Mouse (Mus musculus) hindbrain, embryonic 14.5 days (tissue): Measurements from ENCODE around the gene Sav1. TPM values are rescaled to one million over a fixed set of nuclear protein-coding genes. Genes with fewer than 3 reads are reported as not detected.

Source experiments
- ATAC-seq: fragments of 200-750 bp; cut with Nextera tagmentation; 2 replicates; pipeline ENCODE4 v1.8.0; 2017; ENCODE audit warnings: moderate number of reproducible peaks, mild to moderate bottlenecking, moderate TSS enrichment, moderate library complexity; ENCODE audit not compliant: low FRiP score
- DNase-seq: peaks from one replicate; pipeline ENCODE4 v3.0.0-alpha.2; 2015; ENCODE audit warnings: low spot score
- H3K27ac ChIP-seq: fragments of 300-500 bp; sonication (generic); 2 replicates; pipeline ENCODE4 v1.5.1; 2014; ENCODE audit warnings: mild to moderate bottlenecking, moderate library complexity
- H3K27me3 ChIP-seq: fragments of 300-500 bp; sonication (generic); 2 replicates; pipeline ENCODE4 v1.6.1; 2014; ENCODE audit warnings: mild to moderate bottlenecking, low read length, mixed read lengths; ENCODE audit not compliant: control insufficient read depth, insufficient read depth
- H3K36me3 ChIP-seq: fragments of 300-500 bp; sonication (generic); replicated peaks from 2 replicates; pipeline ENCODE4 v1.6.1; 2014; ENCODE audit not compliant: control insufficient read depth, insufficient read depth
- H3K4me1 ChIP-seq: fragments of 300-500 bp; sonication (generic); replicated peaks from 2 replicates; pipeline ENCODE4 v1.6.1; 2014; ENCODE audit warnings: antibody characterized with exemption, low read length, mixed read lengths; ENCODE audit not compliant: control insufficient read depth, insufficient read depth
- H3K4me2 ChIP-seq: fragments of 300-500 bp; sonication (generic); replicated peaks from 2 replicates; pipeline ENCODE4 v1.6.1; 2014; ENCODE audit warnings: mild to moderate bottlenecking, moderate library complexity
- H3K4me3 ChIP-seq: fragments of 300-500 bp; sonication (generic); replicated peaks from 2 replicates; pipeline ENCODE4 v1.5.1; 2014; ENCODE audit warnings: mild to moderate bottlenecking, low read length
- H3K9ac ChIP-seq: fragments of 300-500 bp; sonication (generic); 2 replicates; pipeline ENCODE4 v1.6.1; 2014
- H3K9me3 ChIP-seq: fragments of 300-500 bp; sonication (generic); 2 replicates; pipeline ENCODE4 v1.6.1; 2016; ENCODE audit warnings: low read length; ENCODE audit not compliant: control insufficient read depth
- WGBS: fragments of 180-500 bp; shearing (Covaris S2); extraction: QIAGEN DNeasy Blood & Tissue Kit; methylation state at CpG from one replicate; pipeline ENCODE4 v1.1.7; 2014; 5-methylcytosine and 5-hydroxymethylcytosine counted together
- polyA plus RNA-seq: library from polyadenylated mRNA; unstranded; fragments of >200 nt; fragmentation: Nextera tagmentation; extraction: Ambion mirVana; gene quantifications from 2 replicates; pipeline ENCODE4 v1.2.1, GENCODE M21; 2014

Gene Sav1
- polyA plus RNA-seq, 1 experiment from 2014 or later: 3.5 TPM

DNA sequence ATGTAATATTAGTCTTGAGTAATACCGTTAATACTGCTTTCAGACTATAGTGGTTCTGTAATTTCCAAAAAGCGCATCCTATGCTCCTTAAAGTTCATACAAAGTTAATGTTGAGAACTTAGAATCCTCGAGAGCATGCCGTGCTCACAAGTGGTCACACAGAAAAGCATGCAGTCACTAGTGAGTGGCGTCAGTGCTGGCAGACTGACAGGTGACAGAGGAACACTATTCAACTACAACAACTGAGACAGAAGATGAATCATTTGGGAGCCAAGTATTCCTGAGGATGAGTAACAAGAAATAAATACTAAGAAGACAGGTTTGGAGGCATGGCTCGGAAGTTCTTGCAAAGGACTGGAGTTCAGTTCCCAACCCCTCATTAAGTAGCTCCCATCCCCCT lies 19.7 kb downstream of the Sav1 start:
- H3K27me3 ChIP-seq: no peaks in the 10 kb centered on the region
- no peak overlapping the region for H3K4me3 ChIP-seq
- no peaks in the 10 kb centered on the region for H3K9me3 ChIP-seq
- no peak overlapping the region for H3K9ac ChIP-seq
- H3K36me3 ChIP-seq: peaks cover 86% of the 10 kb centered on the region
- no peak overlapping the region for H3K27ac ChIP-seq
- DNase-seq: no peak
- H3K4me2 ChIP-seq: no peak overlapping the region
- no peaks in the 10 kb centered on the region for H3K4me1 ChIP-seq
- WGBS: 91% methylated on average over 6 of the region's 6 CpGs
- no peak for ATAC-seq

DNA sequence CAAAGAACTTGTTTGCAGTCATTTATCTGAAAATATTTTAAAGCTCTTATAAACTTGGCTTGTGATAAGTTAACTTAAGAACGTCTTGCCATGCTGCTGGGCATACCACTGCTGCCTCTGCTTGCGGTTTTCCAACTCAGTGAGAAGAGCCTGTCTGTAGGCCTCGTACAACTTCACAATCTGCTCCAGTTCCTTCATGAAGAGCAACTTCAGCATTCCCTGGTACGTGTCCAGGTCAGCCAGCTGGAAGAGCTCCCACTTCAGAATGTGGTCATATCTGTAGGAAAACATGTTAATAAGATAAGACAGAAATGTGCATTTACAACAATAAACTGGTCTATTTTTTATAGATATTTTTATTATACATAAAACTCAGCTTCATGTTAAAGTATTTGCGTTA lies 20.7 kb downstream of the Sav1 start:
- no peak for DNase-seq
- Histone ChIP-seq H3K4me3 (no peak overlapping the region), H3K4me2 (no peak overlapping the region), H3K9me3 (no peaks in the 10 kb centered on the region), H3K27ac (no peak overlapping the region), H3K36me3 (peaks cover 88% of the 10 kb centered on the region), H3K9ac (no peak overlapping the region), H3K4me1 (no peaks in the 10 kb centered on the region), H3K27me3 (no peaks in the 10 kb centered on the region)
- ATAC-seq: no peak
- WGBS: 91% methylated on average over 5 of the region's 5 CpGs

DNA sequence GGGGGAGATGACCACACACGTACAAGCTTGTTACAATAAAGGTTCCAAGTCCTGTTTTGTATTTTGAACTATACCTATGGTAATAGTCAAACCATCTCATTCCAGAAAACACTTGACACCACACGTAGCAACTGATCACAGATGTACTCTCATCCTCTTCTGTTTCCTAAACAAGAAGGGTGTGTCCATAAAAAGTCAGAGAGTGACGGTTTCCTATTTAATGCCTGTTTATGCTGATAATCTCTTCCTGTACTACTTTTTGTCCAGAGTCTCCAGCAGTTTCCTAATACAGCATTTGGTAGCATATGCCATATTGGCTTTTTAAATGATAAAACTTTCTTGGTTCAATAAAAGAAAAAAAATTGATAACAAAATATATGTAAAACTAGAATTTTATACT lies 21.2 kb downstream of the Sav1 start:
- H3K9ac ChIP-seq: no peak overlapping the region
- H3K4me2 ChIP-seq: no peak overlapping the region
- DNase-seq (no peak), ATAC-seq (no peak)
- peaks cover 88% of the 10 kb centered on the region for H3K36me3 ChIP-seq
- H3K4me1 ChIP-seq: no peaks in the 10 kb centered on the region
- no peak overlapping the region for H3K27ac ChIP-seq
- H3K4me3 ChIP-seq: no peak overlapping the region
- no peaks in the 10 kb centered on the region for H3K27me3 ChIP-seq
- 86% methylated on average over 3 of the region's 3 CpGs for WGBS
- H3K9me3 ChIP-seq: no peaks in the 10 kb centered on the region

DNA sequence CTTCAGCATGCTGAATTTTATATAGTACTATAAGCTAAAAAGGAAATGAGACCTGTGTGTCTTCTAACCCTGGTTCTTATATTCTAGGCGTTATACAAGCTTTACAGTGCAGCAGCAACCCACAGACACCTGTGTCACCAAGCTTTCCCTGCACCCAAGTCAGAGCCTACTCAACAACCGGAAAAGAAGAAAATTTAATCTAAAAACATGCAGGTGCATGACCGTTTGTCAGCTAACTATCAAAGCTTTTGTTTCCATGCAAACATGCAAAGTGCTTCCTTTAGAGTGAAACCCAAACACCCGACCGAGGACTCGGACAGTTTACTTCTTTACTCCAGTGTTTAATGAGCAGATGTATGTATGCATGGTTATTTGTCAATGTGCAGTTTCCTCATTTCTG lies 23.7 kb downstream of the Sav1 start:
- no peak overlapping the region for H3K9ac ChIP-seq
- H3K36me3 ChIP-seq: peaks cover 90% of the 10 kb centered on the region
- no peaks in the 10 kb centered on the region for H3K4me1 ChIP-seq
- H3K4me2 ChIP-seq: no peak overlapping the region
- H3K27me3 ChIP-seq: no peaks in the 10 kb centered on the region
- H3K4me3 ChIP-seq: no peak overlapping the region
- no peak for DNase-seq
- no peaks in the 10 kb centered on the region for H3K9me3 ChIP-seq
- no peak for ATAC-seq
- 92% methylated on average over 6 of the region's 6 CpGs for WGBS
- no peak overlapping the region for H3K27ac ChIP-seq

- WGBS: 64% methylated on average over 4 of the region's 4 CpGs
- no peak for ATAC-seq
- peaks cover 90% of the 10 kb centered on the region for H3K36me3 ChIP-seq
Measured at GRCm38 (mm10) chr12:69962468-69962867, 24.3 kb downstream of the Sav1 start.

GRCm38 (mm10) chr12:69957378-69957777 lies 29.4 kb downstream of the Sav1 start:
- H3K9me3 ChIP-seq: no peaks in the 10 kb centered on the region
- WGBS: 92% methylated on average over 2 of the region's 2 CpGs
- H3K27ac ChIP-seq: no peak overlapping the region
- no peaks in the 10 kb centered on the region for H3K27me3 ChIP-seq
- no peaks in the 10 kb centered on the region for H3K4me1 ChIP-seq
- no peak overlapping the region for H3K9ac ChIP-seq
- peaks cover 76% of the 10 kb centered on the region for H3K36me3 ChIP-seq
- no peak overlapping the region for H3K4me2 ChIP-seq
- ATAC-seq: no peak
- no peak overlapping the region for H3K4me3 ChIP-seq
- no peak for DNase-seq

More at GRCm38 (mm10) chr12:69962468-69962867, 24.3 kb downstream of the Sav1 start:
- Histone ChIP-seq H3K27ac (no peak overlapping the region), H3K9me3 (no peaks in the 10 kb centered on the region), H3K9ac (no peak overlapping the region), H3K27me3 (no peaks in the 10 kb centered on the region), H3K4me1 (no peaks in the 10 kb centered on the region), H3K4me3 (no peak overlapping the region), H3K4me2 (no peak overlapping the region)
- DNase-seq: no peak

DNA sequence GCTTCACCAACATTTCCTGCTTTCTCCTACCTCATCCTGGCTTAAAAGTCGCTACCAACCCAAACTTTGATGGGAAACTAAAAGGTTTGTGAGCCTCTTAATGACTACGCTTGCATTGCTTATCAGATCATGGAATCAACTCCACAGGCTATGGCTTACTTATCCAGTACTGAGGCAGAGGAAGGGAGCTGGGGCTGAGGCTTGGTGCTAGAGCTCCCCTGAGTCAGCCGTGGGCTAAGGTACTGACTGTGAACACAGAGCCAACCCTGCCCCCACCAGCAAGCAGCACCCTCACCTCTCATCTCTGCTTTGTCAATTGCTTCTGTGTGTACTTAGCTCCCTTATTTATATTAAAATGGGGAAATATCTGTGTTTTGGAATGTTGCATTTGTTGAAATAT lies 39.3 kb downstream of the Sav1 start:
- H3K4me1 ChIP-seq: no peaks in the 10 kb centered on the region
- no peaks in the 10 kb centered on the region for H3K27me3 ChIP-seq
- ATAC-seq: no peak
- peaks cover 65% of the 10 kb centered on the region for H3K36me3 ChIP-seq
- no peak for DNase-seq
- no peak overlapping the region for H3K9ac ChIP-seq
- H3K27ac ChIP-seq: no peak overlapping the region
- 85% methylated on average over 3 of the region's 3 CpGs for WGBS
- H3K4me2 ChIP-seq: no peak overlapping the region
- no peaks in the 10 kb centered on the region for H3K9me3 ChIP-seq
- no peak overlapping the region for H3K4me3 ChIP-seq

DNA sequence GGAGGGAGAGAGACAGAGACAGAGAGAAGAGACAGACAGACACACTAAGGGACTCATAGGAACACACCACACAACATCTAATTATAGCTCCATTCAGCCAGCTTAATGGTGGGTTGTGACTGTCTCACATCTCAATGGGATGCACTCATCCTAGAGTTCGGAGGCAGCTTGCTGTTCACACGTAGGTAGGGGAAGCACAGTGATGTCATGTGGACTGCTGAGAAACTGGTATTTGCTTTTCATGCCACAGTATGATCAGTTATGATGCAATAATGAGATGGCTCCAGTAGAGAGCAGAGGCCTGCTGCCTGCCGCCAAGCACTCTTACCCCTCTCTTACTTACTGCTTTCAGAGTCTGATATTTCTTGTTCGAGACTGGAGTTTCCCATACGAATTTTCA lies 40.9 kb downstream of the Sav1 start:
- H3K9ac ChIP-seq: no peak overlapping the region
- H3K27me3 ChIP-seq: no peaks in the 10 kb centered on the region
- no peaks in the 10 kb centered on the region for H3K9me3 ChIP-seq
- H3K4me3 ChIP-seq: no peak overlapping the region
- 93% methylated on average over 5 of the region's 5 CpGs for WGBS
- no peak for ATAC-seq
- H3K4me1 ChIP-seq: no peaks in the 10 kb centered on the region
- H3K4me2 ChIP-seq: no peak overlapping the region
- DNase-seq: no peak
- H3K27ac ChIP-seq: no peak overlapping the region
- peaks cover 55% of the 10 kb centered on the region for H3K36me3 ChIP-seq

GRCm38 (mm10) chr12:69941655-69942329 lies 45.0 kb downstream of the Sav1 start:
- DNase-seq (no peak), ATAC-seq (no peak)
- H3K36me3 ChIP-seq: peaks cover 57% of the 10 kb centered on the region
- H3K9me3 ChIP-seq: no peaks in the 10 kb centered on the region
- no peak overlapping the region for H3K9ac ChIP-seq
- H3K27ac ChIP-seq: no peak overlapping the region
- H3K4me1 ChIP-seq: no peaks in the 10 kb centered on the region
- 48% methylated on average over 1 of the region's 1 CpGs for WGBS
- no peak overlapping the region for H3K4me3 ChIP-seq
- no peaks in the 10 kb centered on the region for H3K27me3 ChIP-seq
- no peak overlapping the region for H3K4me2 ChIP-seq

DNA sequence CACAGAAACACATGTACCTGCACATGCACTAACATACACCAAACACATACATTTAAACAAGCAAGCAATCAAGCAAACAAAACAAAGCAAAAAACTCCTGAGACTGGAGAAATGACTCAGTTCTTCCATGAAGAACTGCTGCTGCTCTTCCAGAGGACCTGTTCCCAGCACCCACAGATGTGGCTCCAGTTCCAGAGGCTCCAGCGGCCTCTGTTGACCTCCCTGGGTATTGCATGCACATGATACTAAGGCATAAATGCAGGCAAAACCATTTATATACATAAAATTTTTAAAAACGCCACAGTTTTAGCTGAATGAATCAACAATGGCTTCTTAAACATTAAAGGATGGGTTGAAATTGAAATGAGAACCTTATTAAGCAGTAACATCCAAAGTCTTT lies 47.5 kb downstream of the Sav1 start:
- Histone ChIP-seq H3K4me1 (no peaks in the 10 kb centered on the region), H3K9me3 (no peaks in the 10 kb centered on the region), H3K4me3 (no peak overlapping the region), H3K27ac (no peak overlapping the region), H3K27me3 (no peaks in the 10 kb centered on the region), H3K9ac (no peak overlapping the region), H3K36me3 (peaks cover 68% of the 10 kb centered on the region), H3K4me2 (no peak overlapping the region)
- ATAC-seq (no peak), DNase-seq (no peak)
- 73% methylated on average over 2 of the region's 2 CpGs for WGBS
